Mouse (Mus musculus) 3134 (cell line): ENCODE measurements around the gene Mvp.
A peak's percentile ranks its signal among the peaks of the same experiment; 100 is the strongest.

Experiments
- DNase-seq: peaks from one replicate; pipeline ENCODE4 v3.0.0-alpha.2; 2011; ENCODE audit warnings: low spot score; ENCODE audit not compliant: insufficient read length; ENCODE audit errors: extremely low read depth

Gene Mvp

DNA sequence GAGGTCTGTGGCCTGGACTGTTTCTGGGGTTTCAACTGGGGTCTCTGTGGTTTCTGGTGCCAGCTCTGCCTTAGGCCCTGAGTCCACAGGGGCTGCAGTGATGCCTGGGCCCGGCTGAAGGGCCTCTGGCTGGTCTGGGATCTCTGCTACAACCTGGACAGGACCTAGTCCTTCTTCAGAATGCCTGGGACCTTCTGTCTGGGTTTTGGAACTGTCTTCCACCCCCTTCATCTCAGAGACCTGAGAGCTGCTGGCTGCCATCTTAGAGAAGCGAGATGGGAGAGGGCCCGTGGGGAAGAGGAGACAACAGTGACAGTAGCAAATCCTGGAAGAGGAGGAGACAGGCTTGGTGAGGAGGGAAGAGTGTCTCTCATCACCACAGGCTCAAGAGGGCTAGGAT lies 5.6 kb upstream of the Mvp start:
- DNase-seq: no peak

DNA sequence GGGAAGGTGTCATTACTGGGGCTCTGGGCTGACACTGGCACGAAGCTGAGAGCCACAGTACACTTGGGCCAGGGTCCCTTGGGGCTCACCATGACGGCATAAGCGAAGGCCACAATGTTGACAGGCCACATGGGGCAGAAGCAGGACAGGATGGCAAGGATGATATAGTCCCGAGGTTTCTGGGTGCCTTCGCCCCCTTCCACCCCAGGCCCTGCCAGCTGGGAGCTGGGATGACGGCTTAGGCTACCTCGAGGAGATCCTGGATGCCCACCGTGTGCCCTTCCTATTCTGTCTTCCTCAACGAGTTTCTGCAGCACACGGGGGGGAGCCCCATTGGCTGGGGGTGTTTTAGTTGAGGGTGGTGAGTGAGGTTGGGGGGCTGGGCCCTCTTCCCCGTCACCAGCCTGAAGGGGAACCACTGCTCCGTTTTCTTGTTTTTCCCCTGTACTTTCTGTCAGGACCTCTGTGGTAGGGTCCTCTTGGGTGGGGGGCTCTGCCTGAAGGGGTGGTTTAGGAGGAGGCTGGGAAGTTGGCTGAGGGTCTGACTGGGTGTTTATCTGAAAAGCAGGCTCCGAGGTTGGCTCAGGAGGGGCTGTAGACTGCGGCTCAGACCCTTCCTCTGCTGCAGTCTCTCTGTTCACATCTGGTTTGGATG lies 5.0 kb upstream of the Mvp start:
- DNase-seq: no peak

DNA sequence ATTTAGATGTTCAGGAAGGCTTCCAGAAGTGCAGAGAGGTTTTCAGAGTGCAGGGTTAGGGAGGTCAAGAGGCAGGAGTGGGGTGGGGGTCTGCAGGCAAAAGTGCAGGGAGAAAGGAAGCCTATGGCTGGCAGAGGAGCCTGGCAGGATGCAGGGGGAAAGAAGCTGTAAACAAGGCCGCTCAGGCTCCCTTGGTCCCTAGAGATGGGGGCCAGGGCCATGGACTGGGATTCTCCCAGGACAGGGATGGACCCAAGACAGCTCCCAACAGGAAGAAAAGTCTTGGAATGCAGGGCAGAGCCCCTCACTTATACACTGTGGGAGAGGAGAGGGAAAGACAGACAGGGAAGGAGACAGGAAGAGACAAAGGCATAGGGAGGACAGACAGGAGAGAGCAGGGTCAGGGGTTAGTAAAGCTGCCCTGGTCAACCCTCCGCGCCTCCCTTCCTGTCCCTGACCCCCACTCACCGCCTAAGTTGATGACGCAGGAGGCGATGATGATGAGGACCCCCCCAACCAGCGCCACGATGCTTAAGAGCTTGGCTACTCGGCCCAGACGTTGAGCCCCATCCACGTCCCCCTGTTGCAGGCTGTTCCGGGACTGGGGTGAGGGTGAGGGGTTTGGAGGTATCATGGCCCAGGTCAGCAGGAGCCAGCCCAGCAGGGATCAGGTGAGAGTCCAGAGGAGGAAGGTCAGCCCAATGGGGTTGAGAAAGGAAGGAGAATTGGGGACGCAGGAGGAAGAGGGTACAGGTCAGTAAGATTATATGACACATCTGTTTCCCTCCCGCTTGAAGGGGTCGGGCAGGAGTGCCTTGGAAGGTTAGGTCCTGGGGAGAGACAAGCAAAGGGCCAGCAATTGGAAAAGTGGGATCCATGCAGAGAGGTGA lies 4.2 kb upstream of the Mvp start:
- DNase-seq: no peak

DNA sequence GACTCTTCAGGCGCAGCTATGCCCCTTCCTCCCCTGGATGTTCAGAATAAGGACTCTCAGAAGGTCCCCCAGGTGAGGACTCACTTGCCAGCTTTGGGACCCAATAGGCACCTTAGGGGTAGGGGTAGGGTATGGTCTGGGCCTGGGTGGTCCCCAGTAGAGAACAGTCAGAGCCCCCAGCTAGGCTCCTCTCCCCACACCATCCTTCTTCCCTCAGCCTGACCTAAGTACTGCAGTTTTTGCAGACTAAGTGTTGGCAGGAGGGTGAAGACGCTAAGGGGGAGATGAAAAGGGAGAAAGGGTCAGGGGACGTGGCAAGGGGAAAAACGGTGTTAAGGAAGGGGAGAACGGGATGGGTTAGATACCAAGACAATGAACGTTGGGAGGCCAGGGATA lies 3.5 kb upstream of the Mvp start:
- DNase-seq: no peak

DNA sequence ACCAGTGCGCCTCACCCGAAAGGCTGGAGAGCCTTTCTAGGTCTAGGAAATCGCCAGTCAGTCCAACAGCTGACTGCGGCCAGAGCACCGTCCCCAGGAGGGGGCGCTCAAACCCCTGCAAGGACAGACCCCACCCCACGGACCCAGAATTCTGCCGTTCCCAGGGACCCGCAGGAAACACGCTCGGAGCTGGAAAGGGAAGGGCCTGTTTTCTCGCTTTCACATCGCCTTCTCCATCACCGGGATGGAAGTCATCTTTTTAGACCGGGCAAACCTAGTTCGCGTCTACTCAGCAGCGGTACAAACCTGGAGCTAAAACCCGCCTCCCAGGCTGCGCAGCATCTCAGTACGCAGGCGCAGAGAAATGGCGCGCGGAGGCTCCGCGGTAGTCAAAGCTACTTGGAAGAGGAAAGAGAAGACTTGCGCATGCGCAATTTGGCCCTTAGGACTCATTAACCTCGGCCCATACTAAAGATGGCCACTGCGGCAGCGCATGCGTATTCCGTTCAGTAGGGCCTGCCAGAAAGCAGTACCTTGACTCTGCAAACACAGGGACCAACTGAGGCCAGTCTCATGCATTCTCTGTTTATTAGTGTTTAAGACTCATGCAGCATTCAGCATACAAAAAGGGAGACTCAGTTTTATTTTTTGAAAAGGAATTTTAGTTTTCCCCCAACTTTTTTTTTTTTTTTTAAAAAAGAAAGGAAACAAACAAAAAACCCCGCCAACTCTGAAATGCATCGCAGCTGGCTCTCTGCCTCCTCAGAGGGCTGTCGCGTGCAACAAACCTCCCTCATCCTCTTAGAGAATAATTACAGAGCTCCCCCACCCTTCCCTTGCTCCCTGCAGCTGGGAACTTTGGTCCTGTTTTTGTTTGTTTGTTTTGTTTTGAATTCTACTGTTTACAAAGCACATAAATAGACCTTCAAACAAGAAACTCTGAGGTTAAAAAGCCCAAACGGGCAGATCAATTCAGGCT lies 2.8 kb upstream of the Mvp start, which contains the start of gene Pagr1a:
Gene Pagr1a, minus strand, starts transcription at position 382 of the 979 bp plus-strand sequence.
- peak; percentile 96 for DNase-seq

DNA sequence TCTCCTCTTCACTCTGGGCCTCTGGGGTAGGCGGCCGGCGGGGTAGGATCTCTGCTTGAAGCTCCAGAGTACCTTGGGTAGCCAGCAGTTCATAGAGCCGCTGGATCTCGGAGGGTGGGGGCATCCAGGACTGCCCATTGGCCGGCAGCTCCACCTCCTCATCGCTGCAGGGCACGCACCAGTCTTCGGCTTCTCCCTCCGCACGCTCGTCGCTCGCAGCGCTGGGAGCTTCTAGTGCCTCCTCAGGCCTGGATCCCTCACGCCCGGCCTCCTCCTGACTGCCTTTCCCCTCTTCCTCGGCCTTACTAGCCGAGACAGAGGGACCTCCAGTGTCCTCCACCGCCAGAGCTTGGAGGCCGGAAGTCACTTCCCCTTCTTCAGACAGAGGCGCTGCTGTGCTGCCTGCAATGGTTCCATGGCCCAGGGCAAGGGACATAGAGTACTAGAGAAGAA lies 2.1 kb upstream of the Mvp start:
- DNase-seq: peak; percentile 83

DNA sequence TGATC lies 1.9 kb upstream of the Mvp start, which contains the start of gene Pagr1b:
Gene Pagr1b, minus strand, starts transcription at position 4 of the 5 bp plus-strand sequence.
- DNase-seq: no peak

DNA sequence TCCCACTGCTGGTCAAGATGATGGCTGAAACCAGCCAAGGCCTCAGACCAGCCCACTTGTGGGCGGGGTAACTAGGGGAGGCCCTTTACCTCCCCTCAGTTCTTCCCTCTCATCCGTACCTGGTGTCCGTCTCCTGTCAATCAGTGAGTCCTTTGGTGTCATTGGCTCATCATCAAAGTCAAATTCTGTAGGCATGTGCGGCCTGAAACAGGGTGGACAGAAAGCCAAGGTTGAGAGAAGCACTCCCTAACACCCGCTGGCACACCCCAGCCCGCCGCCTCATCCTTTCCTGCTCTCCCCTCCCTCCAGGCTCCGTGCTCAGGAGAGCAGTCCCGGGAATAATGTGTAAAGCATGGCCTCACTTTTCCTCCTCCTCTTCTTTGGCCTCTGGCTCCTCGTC lies 1.7 kb upstream of the Mvp start:
- peak; percentile 78 for DNase-seq

DNA sequence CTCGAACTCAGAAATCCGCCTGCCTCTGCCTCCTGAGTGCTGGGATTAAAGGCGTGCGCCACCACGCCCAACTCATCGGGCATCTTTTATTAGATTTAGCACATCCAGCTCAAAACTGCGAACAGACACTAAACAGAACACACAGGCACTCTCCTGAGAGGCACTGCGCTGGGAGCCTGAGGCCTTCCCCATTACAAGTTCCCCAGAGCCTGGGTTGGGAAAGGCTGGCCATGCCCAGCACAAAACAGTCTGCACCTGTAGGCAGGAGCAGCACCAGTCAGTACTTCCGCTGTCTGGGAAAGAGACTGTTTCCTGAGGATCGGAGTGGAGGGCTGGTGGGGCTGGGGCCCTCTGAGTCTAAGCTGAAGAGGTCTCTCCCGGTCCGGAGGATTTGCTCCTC lies 572 bp upstream of the Mvp start:
- no peak for DNase-seq

DNA sequence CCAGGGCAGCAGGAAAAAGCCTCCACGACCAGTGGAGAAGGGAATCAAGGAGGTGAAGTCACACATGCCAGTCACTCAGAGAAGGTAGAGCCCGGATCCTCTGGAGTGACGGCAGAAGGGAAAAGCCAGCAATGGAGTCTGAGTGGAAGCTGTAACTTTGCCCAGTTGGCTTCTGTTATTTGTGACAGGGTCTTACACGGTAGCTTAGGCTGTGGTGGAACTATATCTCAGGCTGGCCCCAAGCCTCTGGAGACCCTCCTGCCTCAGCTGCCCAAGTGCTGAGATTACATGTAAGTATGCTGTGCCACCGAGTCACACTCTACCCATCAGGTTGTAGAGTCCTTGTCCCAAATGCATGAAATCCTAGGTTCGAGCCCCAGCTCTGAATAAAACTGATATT lies 1.0 kb downstream of the Mvp start:
- no peak for DNase-seq

DNA sequence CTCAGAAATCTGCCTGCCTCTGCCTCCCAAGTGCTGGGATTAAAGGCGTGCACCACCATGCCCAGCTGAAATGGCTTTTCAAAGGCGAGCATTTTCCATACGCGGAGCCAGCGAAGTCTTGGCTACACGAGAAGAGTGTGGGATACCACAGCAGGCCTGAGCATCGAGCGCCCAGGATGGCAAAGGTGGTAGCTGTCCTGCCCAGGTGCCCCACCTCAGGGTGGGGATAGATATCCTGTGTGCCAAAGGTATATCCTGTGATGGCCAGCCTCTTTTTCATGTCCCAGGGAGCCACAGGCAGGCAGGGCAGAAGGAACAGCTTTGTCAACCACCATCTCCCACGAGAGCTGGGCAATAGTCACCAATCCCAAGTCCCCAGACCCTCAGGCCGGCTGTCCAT lies 1.6 kb downstream of the Mvp start:
- no peak for DNase-seq

DNA sequence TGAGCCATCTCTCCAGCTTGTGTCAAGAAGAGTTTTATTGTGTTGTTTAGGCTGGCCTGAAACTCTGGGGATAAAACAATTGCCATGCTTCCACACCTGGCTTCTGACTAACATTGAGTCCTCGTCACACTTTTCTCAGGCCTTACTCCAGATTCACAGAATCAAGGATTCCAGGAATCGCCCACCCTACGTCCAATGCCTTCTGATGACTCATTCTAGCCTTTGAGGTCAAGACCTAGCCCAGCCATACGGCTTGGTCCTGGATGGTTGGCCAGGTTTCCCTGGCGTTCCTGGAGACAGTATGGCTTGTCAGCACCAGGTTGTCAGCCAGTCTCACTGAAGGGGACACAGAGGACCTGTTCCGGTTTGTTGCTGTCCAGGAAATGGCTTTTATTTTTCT lies 2.0 kb downstream of the Mvp start:
- no peak for DNase-seq

DNA sequence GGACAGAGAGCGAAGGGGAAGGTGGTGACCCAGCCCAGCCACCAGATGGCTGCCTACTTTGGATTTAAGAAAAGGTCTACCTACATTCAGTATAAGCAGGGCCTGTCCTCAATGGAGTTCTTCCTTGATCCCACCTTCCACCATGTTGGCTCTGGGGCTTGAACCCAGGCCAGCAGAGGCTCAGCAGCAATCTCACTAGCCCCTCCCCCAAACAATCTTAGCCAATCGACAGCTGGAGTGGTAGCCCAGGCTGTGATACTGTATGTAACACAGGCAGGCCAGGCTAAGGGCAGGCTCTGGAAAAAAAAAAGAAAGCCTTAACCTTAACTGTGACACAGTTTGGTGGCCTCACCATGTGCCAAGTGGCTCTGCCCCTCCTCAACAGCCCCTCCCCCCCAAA lies 2.7 kb downstream of the Mvp start:
- DNase-seq: no peak

DNA sequence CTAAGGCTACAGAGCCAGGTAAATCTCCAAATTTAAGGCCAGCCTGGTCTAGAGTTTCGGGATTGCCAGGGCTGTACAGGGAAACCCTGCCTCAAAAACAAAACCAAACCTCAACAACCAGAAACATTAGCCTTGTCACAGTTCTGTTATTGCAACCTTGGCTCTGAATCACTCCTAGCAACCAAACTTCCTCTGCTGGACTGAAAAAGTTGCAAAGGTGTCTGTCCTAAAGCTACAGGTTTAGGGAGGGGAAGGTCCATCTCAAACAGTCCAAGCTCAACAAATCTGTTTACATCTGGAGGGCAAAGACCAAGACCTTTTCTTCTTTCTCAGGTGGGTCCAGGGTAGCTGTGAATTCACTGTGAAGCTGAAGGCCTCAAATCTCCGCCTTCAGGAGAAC lies 3.4 kb downstream of the Mvp start:
- no peak for DNase-seq

DNA sequence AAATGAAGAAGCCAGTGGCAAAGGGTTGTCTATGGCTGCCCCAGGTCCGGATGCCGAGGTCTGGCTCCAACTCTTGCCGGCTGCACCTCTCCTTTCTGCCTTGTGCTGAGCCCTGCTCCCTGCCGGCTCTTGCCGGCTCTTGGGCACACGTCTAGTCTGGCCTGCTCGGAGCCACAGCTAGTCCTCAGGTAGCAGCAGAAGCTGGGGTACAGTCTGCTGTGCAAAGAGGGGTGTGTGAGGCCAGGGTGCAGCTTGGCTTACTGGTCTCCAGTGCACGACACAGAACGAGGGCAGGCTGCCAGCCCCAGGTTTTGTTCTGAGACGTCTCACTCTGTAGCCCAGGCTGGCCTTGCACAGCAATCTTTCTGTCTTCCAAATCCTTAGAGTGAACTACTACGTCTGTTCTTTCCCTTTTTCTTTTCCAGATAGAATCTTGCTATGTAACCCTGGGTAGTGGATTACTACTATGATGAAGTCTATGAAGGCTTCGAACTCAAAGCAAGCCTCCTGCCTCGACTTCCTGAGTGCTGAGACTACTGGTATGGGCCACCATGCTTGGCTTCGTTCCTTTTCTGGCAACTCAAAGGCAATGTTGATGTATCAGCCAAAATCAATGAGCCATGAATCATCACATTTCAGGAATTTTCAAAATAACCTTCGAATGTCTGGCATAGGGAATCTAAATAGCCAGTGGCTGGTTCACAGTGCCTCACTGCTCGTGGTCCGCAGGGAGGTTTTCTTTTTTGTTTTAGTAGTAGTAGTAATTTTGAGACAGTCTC lies 4.9 kb downstream of the Mvp start:
- no peak for DNase-seq

DNA sequence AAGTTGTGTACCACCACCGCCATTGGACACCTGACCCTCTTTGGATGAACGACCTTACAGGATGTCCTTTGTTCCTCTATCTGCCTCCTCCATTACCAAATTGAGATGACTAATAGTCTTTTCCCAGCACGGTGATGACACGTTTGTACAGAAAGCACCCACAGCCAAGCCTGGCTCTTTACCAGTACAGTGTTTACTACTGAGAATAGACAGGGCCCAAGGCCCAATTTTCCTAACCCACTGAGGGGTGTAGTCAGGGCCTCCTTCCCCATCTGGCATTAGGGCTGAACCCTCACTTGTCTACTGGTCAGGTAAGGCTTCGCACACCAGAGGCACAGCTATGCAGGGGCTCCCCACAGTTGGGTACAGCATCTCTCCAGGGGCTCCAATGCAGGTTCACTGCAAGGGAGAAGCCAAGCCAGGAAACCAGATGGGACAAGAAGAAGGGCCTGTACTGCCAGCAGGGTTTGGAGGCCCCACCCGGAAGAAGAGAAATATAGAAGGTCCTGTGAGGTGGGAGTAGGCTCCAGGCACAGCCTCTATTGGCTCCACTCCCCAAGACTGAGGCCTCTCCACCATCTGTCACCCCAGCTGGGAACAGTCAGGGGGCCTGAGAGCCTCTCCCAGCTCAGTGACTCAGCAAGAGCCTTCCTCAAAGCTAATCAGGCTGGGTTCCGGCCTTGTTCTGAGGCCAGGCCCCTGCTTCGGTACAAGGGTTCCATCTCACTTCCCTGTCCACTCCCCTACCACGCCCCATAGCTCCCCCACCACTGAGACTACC lies 6.0 kb downstream of the Mvp start:
- DNase-seq: peak; percentile 78

DNA sequence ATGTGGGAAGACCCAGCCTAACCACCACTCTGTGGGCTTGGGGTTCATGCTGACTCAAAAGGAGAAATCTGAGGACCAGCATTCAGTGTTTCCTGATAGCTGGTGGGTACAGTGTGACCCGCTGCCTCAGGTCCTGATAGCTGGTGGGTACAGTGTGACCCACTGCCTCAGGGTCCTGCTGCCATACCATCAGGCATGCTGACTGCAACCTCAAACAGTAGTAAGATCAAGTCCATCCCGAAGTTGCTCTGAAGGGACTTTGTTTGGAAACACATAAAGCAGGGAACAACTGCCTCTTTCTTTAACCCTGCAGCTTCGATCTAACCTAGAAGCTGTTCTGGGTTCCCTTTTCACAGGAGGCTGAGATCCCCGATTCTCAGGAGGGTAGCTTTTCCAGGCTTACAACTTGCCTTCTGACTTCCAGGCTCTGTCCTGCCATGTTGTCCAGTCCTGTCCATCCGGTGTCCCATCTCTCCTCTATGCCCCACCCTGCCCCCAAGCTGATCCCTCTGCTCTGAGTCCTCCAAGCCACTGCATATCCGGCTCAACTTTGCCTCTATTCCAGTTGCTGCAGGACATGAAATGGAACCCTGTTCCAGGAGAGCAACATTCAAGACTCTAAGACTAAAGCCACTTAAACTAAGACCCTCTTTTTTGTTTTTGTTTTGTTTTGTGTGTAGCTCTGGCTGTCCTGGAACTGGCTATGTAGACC lies 7.0 kb downstream of the Mvp start:
- DNase-seq: no peak

DNA sequence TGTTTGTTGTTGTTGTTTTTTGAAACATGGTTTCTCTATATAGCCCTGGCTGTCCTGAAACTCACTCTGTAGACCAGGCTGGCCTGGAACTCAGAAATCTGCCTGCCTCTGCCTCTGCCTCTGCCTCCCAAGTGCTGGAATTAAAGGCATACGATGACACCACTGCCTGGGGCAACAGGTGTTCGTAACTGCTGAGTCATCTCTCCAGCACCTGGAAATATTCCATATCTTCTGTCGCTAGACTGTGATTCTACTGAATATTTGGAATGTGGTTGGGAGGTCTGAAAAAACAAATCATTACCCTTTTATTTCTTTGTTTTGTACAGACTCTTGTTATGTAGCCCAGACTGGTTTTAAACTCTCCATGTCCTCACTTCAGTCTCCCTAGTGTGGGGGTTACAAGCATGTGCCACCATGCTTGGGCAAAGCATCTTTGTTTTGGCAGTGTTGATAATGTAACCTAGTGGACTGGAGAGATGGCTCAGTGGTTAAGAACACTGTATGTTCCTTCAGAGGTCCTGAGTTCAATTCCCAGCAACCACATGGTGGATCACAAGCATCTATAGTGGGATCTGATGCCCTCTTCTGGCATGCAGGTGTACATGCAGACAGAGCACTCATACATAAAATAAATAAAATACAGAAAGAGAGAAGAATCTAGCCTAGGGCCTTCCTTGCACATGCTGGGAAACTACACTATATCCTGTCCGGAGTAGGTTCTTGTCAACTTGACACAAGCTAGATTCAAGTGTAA lies 10.1 kb downstream of the Mvp start:
- no peak for DNase-seq

DNA sequence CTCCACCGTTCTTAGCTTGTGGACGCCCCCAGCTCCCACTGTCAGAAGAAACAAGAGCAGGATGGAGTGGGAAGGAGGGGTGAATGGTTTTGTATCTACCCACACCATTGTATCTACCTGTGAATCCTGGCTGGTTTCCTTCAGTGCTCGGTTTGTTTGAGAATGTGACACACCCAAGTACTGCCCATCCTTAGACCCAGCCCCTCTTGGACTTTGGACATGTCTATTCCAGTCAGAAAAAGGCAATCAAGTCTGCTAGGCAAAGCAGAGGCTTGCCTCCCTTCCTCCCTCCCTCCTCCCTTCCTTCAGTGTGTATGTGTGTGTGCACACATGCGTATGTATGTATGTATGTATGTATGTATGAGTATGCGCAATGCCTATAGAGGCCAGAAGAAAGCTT lies 10.8 kb downstream of the Mvp start:
- no peak for DNase-seq
